Mouse (Mus musculus) embryonic facial prominence, embryonic 11.5 days (tissue): ENCODE data around the gene Hspb2. TPM values are rescaled to one million over a fixed set of nuclear protein-coding genes. Genes with fewer than 3 reads are reported as not detected.

ENCODE experiments used
- polyA plus RNA-seq: library from polyadenylated mRNA; unstranded; fragments of >200 nt; fragmentation: Nextera tagmentation; extraction: Ambion mirVana; gene quantifications from 2 replicates; pipeline ENCODE4 v1.2.1, GENCODE M21; 2014

Gene Hspb2
- polyA plus RNA-seq, 1 experiment from 2014 or later, result 4.4 TPM

Other genes starting within 250 kb of the Hspb2 start
- 59.7 and 64.6 TPM in 2 replicates for gene Pts, start 223.6 kb downstream of the Hspb2 start, polyA plus RNA-seq
- gene Il18, start 197.5 kb downstream of the Hspb2 start, polyA plus RNA-seq, result 2.4 and 3.3 TPM in 2 replicates
- gene Bco2, start 197.2 kb downstream of the Hspb2 start, polyA plus RNA-seq, result 0.13 and 0.47 TPM in 2 replicates
- gene Tex12, start 191.0 kb downstream of the Hspb2 start, polyA plus RNA-seq, result not detected in 2 replicates
- 302 and 308 TPM in 2 replicates for gene Sdhd, start 148.5 kb downstream of the Hspb2 start, polyA plus RNA-seq
- gene Timm8b, start 148.4 kb downstream of the Hspb2 start, polyA plus RNA-seq, result 301 and 326 TPM in 2 replicates
- gene Pih1d2, start 135.0 kb downstream of the Hspb2 start, polyA plus RNA-seq, result 3.1 and 5.3 TPM in 2 replicates
- gene Nkapd1, start 134.9 kb downstream of the Hspb2 start, polyA plus RNA-seq, result 30.8 and 35.3 TPM in 2 replicates
- 61.2 and 65.6 TPM in 2 replicates for gene Dlat, start 92.6 kb downstream of the Hspb2 start, polyA plus RNA-seq
- 24.2 and 25.3 TPM in 2 replicates for gene Dixdc1, start 12.8 kb downstream of the Hspb2 start, polyA plus RNA-seq
- gene 2310030G06Rik, start 5.8 kb downstream of the Hspb2 start, polyA plus RNA-seq, result 3.4 and 3.8 TPM in 2 replicates
- gene Cryab, start 1.0 kb downstream of the Hspb2 start, polyA plus RNA-seq, result 17.4 and 23.2 TPM in 2 replicates
- gene Fdxacb1, start 15.9 kb upstream of the Hspb2 start, polyA plus RNA-seq, result 14.1 and 14.3 TPM in 2 replicates
- 41.6 and 43.2 TPM in 2 replicates for gene Alg9, start 22.7 kb upstream of the Hspb2 start, polyA plus RNA-seq
- 32.4 and 33.3 TPM in 2 replicates for gene 1110032A03Rik, start 23.2 kb upstream of the Hspb2 start, polyA plus RNA-seq
- gene Ppp2r1b, start 92.9 kb upstream of the Hspb2 start, polyA plus RNA-seq, result 126 and 136 TPM in 2 replicates